Mouse (Mus musculus): ENCODE measurements at regions not wholly inside any gene's neighbourhood (a gene's known extent, or its start where the extent isn't known, plus 50 kb on each side); places are given as distances from the start of the nearest gene placed in this dataset.

DNA sequence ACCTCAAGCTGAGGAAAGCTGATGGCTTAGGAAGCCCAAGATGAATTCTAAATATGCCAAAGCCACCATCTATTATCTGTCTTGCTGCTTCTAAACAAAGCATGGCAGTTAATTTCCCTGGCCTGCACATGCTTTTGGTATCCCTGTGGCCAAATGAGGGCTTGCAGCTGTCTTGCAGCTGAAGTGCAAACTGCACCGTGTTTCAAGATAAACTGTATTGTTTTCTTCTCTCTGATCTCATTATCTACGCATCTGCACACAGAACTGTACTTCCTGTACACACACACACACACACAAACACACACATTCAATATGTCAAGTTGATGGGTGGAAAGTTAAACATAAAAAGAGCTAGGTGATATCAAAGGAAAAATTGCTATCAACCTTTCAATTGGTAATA, 221.7 kb upstream of the Veph1 start:
- Histone ChIP-seq H3K4me3 (ENCODE audit: insufficient read depth in 1 of 2, low read depth in 1 of 2, low read length in 2 of 2, poor library complexity in 1 of 2, severe bottlenecking in 1 of 2) (no peak overlapping the region), H3K9ac (ENCODE audit: insufficient read depth, low read depth, low read length, poor library complexity, severe bottlenecking) (no peak overlapping the region), H3K36me3 (ENCODE audit: control insufficient read depth, insufficient read depth, low read length, poor library complexity, severe bottlenecking) (no peaks in the 10 kb centered on the region), H3K4me1 (ENCODE audit: control insufficient read depth in 2 of 2, insufficient read depth in 2 of 2, low read length in 2 of 2, poor library complexity in 1 of 2) (no peaks in the 10 kb centered on the region), H3K9me3 (ENCODE audit: control insufficient read depth, insufficient read depth, low read depth, low read length) (no peaks in the 10 kb centered on the region), H3K27ac (ENCODE audit: insufficient read depth, low read depth, low read length, poor library complexity, severe bottlenecking) (no peak overlapping the region)
- TF ChIP-seq CHD2 (IDR thresholded peaks at IDR 0.05; ENCODE audit: low read depth, low read length), result no peak
- no peak for TF ChIP-seq MAFK (IDR thresholded peaks at IDR 0.05; ENCODE audit: insufficient read depth, low read depth, low read length)
- no peak for TF ChIP-seq ZC3H11A (IDR thresholded peaks at IDR 0.05; ENCODE audit: borderline replicate concordance, low read depth, low read length)
- TF ChIP-seq ZNF384 (IDR thresholded peaks at IDR 0.05; ENCODE audit: low read depth, low read length), result no peak
- TF ChIP-seq HCFC1 (IDR thresholded peaks at IDR 0.05; ENCODE audit: borderline replicate concordance, insufficient read depth, low read length), result no peak
- in situ Hi-C loops (cut with MboI; ENCODE audit: low sequenced_read_pairs in 2 of 2, unreplicated experiment in 2 of 2), result no loop called here
- DNase-seq (ENCODE audit: low read depth, low spot score), result no peak

DNA sequence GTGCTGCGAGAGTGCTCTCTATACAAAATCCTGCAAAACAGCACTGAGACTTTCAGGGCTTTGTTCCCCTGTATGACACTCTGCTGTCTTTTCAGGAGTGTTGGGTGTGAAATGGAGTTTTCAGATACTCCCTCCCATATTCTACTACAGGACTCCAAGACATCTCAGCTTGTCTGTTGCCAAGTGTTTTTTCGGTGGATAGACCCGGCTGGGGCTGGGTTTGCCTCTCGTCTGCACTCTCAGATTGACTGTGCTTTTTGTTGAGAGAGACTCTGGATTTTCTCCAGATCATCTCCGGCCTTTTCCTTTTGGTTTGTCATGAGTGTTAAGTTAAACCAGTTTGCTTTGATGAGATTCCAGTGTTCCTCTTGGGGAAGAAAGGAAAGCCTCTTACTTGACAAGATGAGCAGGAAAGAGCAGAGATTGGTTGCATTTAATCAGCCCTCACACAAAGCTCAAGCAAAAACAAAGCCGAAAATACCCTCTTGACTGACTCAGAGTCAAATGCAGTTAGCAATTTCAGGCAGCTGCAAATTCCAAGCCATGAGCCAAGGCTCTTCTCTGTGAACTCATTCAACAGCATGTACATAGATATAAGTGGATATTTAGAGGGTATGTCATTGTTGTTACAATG, 219.3 kb upstream of the Veph1 start:
- H3K4me3 ChIP-seq (ENCODE audit: insufficient read depth in 1 of 2, low read depth in 1 of 2, low read length in 2 of 2, poor library complexity in 1 of 2, severe bottlenecking in 1 of 2), result no peak overlapping the region
- no peaks in the 10 kb centered on the region for H3K36me3 ChIP-seq (ENCODE audit: control insufficient read depth, insufficient read depth, low read length, poor library complexity, severe bottlenecking)
- DNase-seq (ENCODE audit: low read depth, low spot score), result no peak
- in situ Hi-C loops (cut with MboI; ENCODE audit: low sequenced_read_pairs in 2 of 2, unreplicated experiment in 2 of 2), result no loop called here
- no peak for TF ChIP-seq HCFC1 (IDR thresholded peaks at IDR 0.05; ENCODE audit: borderline replicate concordance, insufficient read depth, low read length)
- TF ChIP-seq CHD2 (IDR thresholded peaks at IDR 0.05; ENCODE audit: low read depth, low read length), result no peak
- TF ChIP-seq ZC3H11A (IDR thresholded peaks at IDR 0.05; ENCODE audit: borderline replicate concordance, low read depth, low read length), result no peak
- TF ChIP-seq MAFK (IDR thresholded peaks at IDR 0.05; ENCODE audit: insufficient read depth, low read depth, low read length), result no peak
- no peak for TF ChIP-seq ZNF384 (IDR thresholded peaks at IDR 0.05; ENCODE audit: low read depth, low read length)
- no peaks in the 10 kb centered on the region for H3K4me1 ChIP-seq (ENCODE audit: control insufficient read depth in 2 of 2, insufficient read depth in 2 of 2, low read length in 2 of 2, poor library complexity in 1 of 2)
- H3K9me3 ChIP-seq (ENCODE audit: control insufficient read depth, insufficient read depth, low read depth, low read length), result no peaks in the 10 kb centered on the region
- H3K9ac ChIP-seq (ENCODE audit: insufficient read depth, low read depth, low read length, poor library complexity, severe bottlenecking), result no peak overlapping the region
- no peak overlapping the region for H3K27ac ChIP-seq (ENCODE audit: insufficient read depth, low read depth, low read length, poor library complexity, severe bottlenecking)

DNA sequence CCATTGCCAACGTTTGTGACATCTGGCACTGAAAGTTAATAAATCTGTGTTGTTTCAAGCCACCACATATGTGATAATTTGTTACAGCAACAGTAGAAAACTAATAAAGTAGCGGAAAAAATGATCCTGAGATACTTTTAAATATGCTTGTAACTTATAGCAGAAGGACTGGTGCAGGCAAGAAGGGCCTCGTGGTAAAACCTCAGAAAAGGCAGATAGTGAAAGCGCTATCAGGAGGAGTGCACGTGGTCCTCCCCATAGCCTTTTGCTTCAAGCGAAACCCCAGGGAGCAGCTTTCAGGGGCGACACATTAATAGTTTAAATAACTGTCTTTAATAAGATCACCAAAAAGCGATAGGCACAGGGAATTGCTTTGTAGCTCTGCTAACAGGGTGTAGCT, 217.9 kb upstream of the Veph1 start:
- Histone ChIP-seq H3K4me1 (ENCODE audit: control insufficient read depth in 2 of 2, insufficient read depth in 2 of 2, low read length in 2 of 2, poor library complexity in 1 of 2) (no peaks in the 10 kb centered on the region), H3K36me3 (ENCODE audit: control insufficient read depth, insufficient read depth, low read length, poor library complexity, severe bottlenecking) (no peaks in the 10 kb centered on the region), H3K27ac (ENCODE audit: insufficient read depth, low read depth, low read length, poor library complexity, severe bottlenecking) (no peak overlapping the region), H3K9ac (ENCODE audit: insufficient read depth, low read depth, low read length, poor library complexity, severe bottlenecking) (no peak overlapping the region), H3K4me3 (ENCODE audit: insufficient read depth in 1 of 2, low read depth in 1 of 2, low read length in 2 of 2, poor library complexity in 1 of 2, severe bottlenecking in 1 of 2) (no peak overlapping the region), H3K9me3 (ENCODE audit: control insufficient read depth, insufficient read depth, low read depth, low read length) (no peaks in the 10 kb centered on the region)
- TF ChIP-seq CHD2 (IDR thresholded peaks at IDR 0.05; ENCODE audit: low read depth, low read length) (no peak), ZC3H11A (IDR thresholded peaks at IDR 0.05; ENCODE audit: borderline replicate concordance, low read depth, low read length) (no peak), MAFK (IDR thresholded peaks at IDR 0.05; ENCODE audit: insufficient read depth, low read depth, low read length) (no peak), HCFC1 (IDR thresholded peaks at IDR 0.05; ENCODE audit: borderline replicate concordance, insufficient read depth, low read length) (no peak), ZNF384 (IDR thresholded peaks at IDR 0.05; ENCODE audit: low read depth, low read length) (no peak)
- in situ Hi-C loops (cut with MboI; ENCODE audit: low sequenced_read_pairs in 2 of 2, unreplicated experiment in 2 of 2), result no loop called here
- DNase-seq (ENCODE audit: low read depth, low spot score), result no peak

DNA sequence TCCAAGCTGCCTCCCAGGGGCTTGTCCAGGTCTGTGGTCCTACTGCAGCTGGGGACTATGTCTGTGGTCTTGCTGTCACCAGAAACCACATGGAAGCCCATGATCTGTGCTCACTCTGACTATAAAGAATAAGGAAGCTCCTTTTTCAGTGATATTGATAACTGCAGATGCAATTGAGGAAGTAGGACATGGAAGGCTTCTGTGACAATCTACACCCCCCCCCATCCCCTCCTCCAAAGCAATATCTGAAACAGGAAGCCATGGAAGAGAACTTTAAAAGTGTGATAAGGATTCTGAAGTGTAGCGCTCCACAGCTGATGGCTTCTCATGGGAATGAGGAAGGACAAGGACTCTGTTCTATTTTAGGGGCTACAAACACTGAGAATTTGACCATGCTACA, 215.8 kb upstream of the Veph1 start:
- H3K9me3 ChIP-seq (ENCODE audit: control insufficient read depth, insufficient read depth, low read depth, low read length), result no peaks in the 10 kb centered on the region
- no peak overlapping the region for H3K9ac ChIP-seq (ENCODE audit: insufficient read depth, low read depth, low read length, poor library complexity, severe bottlenecking)
- no peak for TF ChIP-seq CHD2 (IDR thresholded peaks at IDR 0.05; ENCODE audit: low read depth, low read length)
- no peak for DNase-seq (ENCODE audit: low read depth, low spot score)
- in situ Hi-C loops (cut with MboI; ENCODE audit: low sequenced_read_pairs in 2 of 2, unreplicated experiment in 2 of 2), result no loop called here
- no peak overlapping the region for H3K4me3 ChIP-seq (ENCODE audit: insufficient read depth in 1 of 2, low read depth in 1 of 2, low read length in 2 of 2, poor library complexity in 1 of 2, severe bottlenecking in 1 of 2)
- H3K27ac ChIP-seq (ENCODE audit: insufficient read depth, low read depth, low read length, poor library complexity, severe bottlenecking), result no peak overlapping the region
- no peaks in the 10 kb centered on the region for H3K4me1 ChIP-seq (ENCODE audit: control insufficient read depth in 2 of 2, insufficient read depth in 2 of 2, low read length in 2 of 2, poor library complexity in 1 of 2)
- no peaks in the 10 kb centered on the region for H3K36me3 ChIP-seq (ENCODE audit: control insufficient read depth, insufficient read depth, low read length, poor library complexity, severe bottlenecking)

DNA sequence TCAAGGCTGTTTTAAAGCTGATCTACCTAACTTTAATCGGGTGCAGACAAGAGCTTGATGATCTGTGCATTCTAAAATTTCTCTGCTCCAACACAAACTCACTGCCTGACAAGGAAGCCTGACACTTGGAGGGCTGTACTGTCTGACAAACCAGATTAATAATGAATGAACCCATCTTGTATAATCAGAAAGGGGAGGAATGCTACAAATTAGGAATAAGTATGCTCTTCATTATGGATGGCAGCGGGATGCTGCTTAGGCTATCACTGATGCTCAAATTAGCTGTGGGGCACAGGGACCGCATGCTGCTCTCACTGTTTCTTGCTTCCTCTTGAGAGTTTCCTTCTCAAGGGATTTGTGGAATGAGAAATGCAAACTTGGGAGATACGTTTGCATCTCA, 213.8 kb upstream of the Veph1 start:
- Histone ChIP-seq H3K4me1 (ENCODE audit: control insufficient read depth in 2 of 2, insufficient read depth in 2 of 2, low read length in 2 of 2, poor library complexity in 1 of 2) (no peaks in the 10 kb centered on the region), H3K9ac (ENCODE audit: insufficient read depth, low read depth, low read length, poor library complexity, severe bottlenecking) (no peak overlapping the region), H3K9me3 (ENCODE audit: control insufficient read depth, insufficient read depth, low read depth, low read length) (no peaks in the 10 kb centered on the region), H3K27ac (ENCODE audit: insufficient read depth, low read depth, low read length, poor library complexity, severe bottlenecking) (no peak overlapping the region), H3K4me3 (ENCODE audit: insufficient read depth in 1 of 2, low read depth in 1 of 2, low read length in 2 of 2, poor library complexity in 1 of 2, severe bottlenecking in 1 of 2) (no peak overlapping the region), H3K36me3 (ENCODE audit: control insufficient read depth, insufficient read depth, low read length, poor library complexity, severe bottlenecking) (no peaks in the 10 kb centered on the region)
- no peak for DNase-seq (ENCODE audit: low read depth, low spot score)
- in situ Hi-C loops (cut with MboI; ENCODE audit: low sequenced_read_pairs in 2 of 2, unreplicated experiment in 2 of 2), result no loop called here
- TF ChIP-seq CHD2 (IDR thresholded peaks at IDR 0.05; ENCODE audit: low read depth, low read length) (no peak), MAFK (IDR thresholded peaks at IDR 0.05; ENCODE audit: insufficient read depth, low read depth, low read length) (no peak)
